Mouse (Mus musculus) adrenal gland, postnatal 4 days (tissue): ENCODE data around the gene Tmem167. TPM values are rescaled to one million over a fixed set of nuclear protein-coding genes. Genes with fewer than 3 reads are reported as not detected.

Experiments
- DNase-seq, 2 experiments: peaks; one replicate each; pipeline ENCODE4 v3.0.0; 2021 to 2022; ENCODE audit warnings: low spot score in 2 of 2, mixed read lengths in 2 of 2
- total RNA-seq, 2 experiments: library from RNA; stranded (reverse); gene quantifications; 2 replicates each; pipeline ENCODE4 v1.2.3; 2021

Gene Tmem167
- total RNA-seq, 2 experiments from 2014 or later: 20.5 to 23.8 TPM

GRCm38 (mm10) chr13:90175662-90176061, 86.7 kb downstream of the Tmem167 start:
- DNase-seq: no peak

- DNase-seq: no peak
Observed at GRCm38 (mm10) chr13:90182262-90182661, 93.3 kb downstream of the Tmem167 start.

- no peak for DNase-seq
Observed at GRCm38 (mm10) chr13:90183536-90183935, 94.6 kb downstream of the Tmem167 start.

DNA sequence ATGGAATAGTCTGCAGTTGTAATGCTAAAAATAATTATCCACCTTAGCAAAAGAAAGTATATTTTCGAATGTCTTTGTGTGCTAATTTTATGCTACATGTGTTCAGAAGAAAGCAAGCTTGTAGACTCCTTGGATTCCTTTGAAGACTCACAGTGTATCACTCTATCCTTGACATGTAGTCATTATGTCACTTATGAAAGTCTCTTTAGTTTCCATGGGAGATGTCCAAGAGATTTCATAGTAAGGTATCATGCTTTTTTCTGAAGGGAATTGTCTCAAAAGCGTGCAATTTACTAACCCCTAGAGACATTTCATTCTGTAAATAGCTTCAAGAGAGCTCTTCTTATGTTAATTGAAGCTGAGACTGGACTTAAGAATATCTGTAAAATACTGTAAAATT, 97.8 kb downstream of the Tmem167 start:
- DNase-seq: no peak

- DNase-seq: no peak
Observed at GRCm38 (mm10) chr13:90188021-90188420, 99.1 kb downstream of the Tmem167 start.

- no peak for DNase-seq
Observed at GRCm38 (mm10) chr13:90191794-90192193, 102.9 kb downstream of the Tmem167 start.

Other genes starting within 250 kb of the Tmem167 start
- gene Xrcc4, start 485 bp downstream of the Tmem167 start, total RNA-seq: 10 to 100 TPM; 14.7 to 21.7 TPM